In the genomic region with DNA sequence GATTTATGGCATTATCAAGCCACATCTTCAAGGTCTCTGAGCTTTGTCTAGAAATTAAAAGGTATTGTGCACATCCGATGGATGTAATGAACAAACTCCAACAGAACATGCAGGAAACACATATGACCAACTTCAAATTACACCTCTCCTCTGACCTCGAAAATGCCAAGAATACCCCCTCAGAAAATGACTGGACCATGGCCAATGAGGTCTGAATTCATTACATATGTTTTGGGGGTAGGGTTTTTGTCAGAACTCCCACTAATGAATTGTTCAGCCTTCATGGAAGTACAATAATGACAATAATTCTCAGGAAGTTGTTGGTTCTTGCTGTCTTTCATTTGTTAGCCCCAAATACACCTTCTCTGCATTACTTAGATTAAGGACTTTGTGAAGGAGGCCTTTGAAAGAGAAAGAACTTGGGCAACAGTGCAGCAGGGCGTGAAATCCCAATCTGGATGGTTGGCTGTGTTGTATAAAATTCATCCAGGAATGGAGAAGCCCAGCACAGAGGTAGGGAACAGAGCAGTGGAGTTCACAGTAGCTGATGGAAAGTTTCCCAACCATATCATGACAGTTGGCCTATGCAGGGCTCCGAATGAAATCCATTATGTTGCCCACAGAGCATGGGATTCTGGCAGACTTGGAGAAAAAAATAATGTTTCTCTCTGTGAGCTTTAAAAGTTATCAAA, we compare ENCODE assay signal across 15 mouse cellular contexts.
DNase-seq lines count a peak whose midpoint lies in the region; ATAC-seq and TF ChIP-seq lines count a peak whose summit lies in the region.
"Had no signal": no experiment of that assay in that cellular context is flagged by ENCODE, and none has a peak within 500 bp of the region (broad histone marks: within the 10 kb centered on the region; RNA-seq: fewer than 3 reads in every experiment).

No protein-coding gene starts in this region.

- no peaks in the 10 kb centered on the region for H3K9me3 ChIP-seq in midbrain, embryonic 10.5 days (replicated peaks)
- no peaks in the 10 kb centered on the region for H3K9me3 ChIP-seq in midbrain, embryonic 11.5 days (ENCODE audit: control insufficient read depth, low read length)
- no peaks in the 10 kb centered on the region for H3K9me3 ChIP-seq in stomach, postnatal 0 days (ENCODE audit: control insufficient read depth, low read length)
- H3K9me3 ChIP-seq: forebrain, embryonic 10.5 days had no signal

- no peak overlapping the region for H3K4me2 ChIP-seq in midbrain, embryonic 11.5 days
- no peak overlapping the region for H3K4me2 ChIP-seq in stomach, postnatal 0 days (replicated peaks; ENCODE audit: low read depth)

- TF ChIP-seq EP300 in stomach, postnatal 0 days (optimal IDR thresholded peaks at IDR 0.05), result no peak

- no peak for TF ChIP-seq CTCF in stomach, postnatal 0 days (IDR thresholded peaks at IDR 0.05; ENCODE audit: low read depth)

- DNase-seq in midbrain, embryonic 10.5 days (ENCODE audit: low spot score), result no peak
- no peak for DNase-seq in midbrain, embryonic 11.5 days (ENCODE audit: low spot score, missing footprints)
- DNase-seq in cerebellum, adult 11-12 months, result peak; percentile 79
- peak; percentile 82 for DNase-seq in cerebellum, adult 9-11 months
- DNase-seq in stomach, postnatal 0 days (ENCODE audit: low spot score), result no peak
- DNase-seq in layer of hippocampus, adult 9-10 months (ENCODE audit: low spot score), result no peak
- DNase-seq: adrenal gland, adult 8-10 months; heart, adult 18-20 months; heart, postnatal 36 days; kidney, adult 11 months; liver; right cerebral cortex, postnatal 25 days had no signal

- H3K36me3 ChIP-seq in midbrain, embryonic 10.5 days, result no peaks in the 10 kb centered on the region
- H3K36me3 ChIP-seq in midbrain, embryonic 11.5 days (ENCODE audit: control insufficient read depth, insufficient read depth, low read length), result no peaks in the 10 kb centered on the region
- no peaks in the 10 kb centered on the region for H3K36me3 ChIP-seq in stomach, postnatal 0 days (ENCODE audit: control insufficient read depth, insufficient read depth, low read length)
- H3K36me3 ChIP-seq: forebrain, embryonic 10.5 days had no signal

- H3K9ac ChIP-seq in midbrain, embryonic 11.5 days (ENCODE audit: low read length), result no peak overlapping the region
- no peak overlapping the region for H3K9ac ChIP-seq in stomach, postnatal 0 days (ENCODE audit: low read length)

- H3K4me3 ChIP-seq in midbrain, embryonic 10.5 days, result no peak overlapping the region
- no peak overlapping the region for H3K4me3 ChIP-seq in midbrain, embryonic 11.5 days (ENCODE audit: low read depth, low read length)
- H3K4me3 ChIP-seq in stomach, postnatal 0 days (ENCODE audit: low read depth, low read length), result no peak overlapping the region
- H3K4me3 ChIP-seq: forebrain, embryonic 10.5 days had no signal

- no peak for ATAC-seq in midbrain, embryonic 11.5 days (ENCODE audit: low FRiP score)
- no peak for ATAC-seq in stomach, postnatal 0 days (ENCODE audit: low FRiP score, low TSS enrichment)
- no peak for ATAC-seq in CD4-positive, CD25-positive, alpha-beta regulatory T cell, adult 4 months
- ATAC-seq: lung, postnatal 0 days had no signal

- H3K4me1 ChIP-seq in midbrain, embryonic 10.5 days, result peaks cover 33% of the 10 kb centered on the region
- H3K4me1 ChIP-seq in midbrain, embryonic 11.5 days (ENCODE audit: control insufficient read depth, insufficient read depth, low read length), result peaks cover 14% of the 10 kb centered on the region
- H3K4me1 ChIP-seq in stomach, postnatal 0 days (replicated peaks; ENCODE audit: control insufficient read depth, insufficient read depth), result no peaks in the 10 kb centered on the region

- WGBS in midbrain, embryonic 10.5 days, result 68% methylated on average over 4 of the region's 4 CpGs
- WGBS in midbrain, embryonic 11.5 days, result 69% methylated on average over 4 of the region's 4 CpGs
- 78% methylated on average over 4 of the region's 4 CpGs for WGBS in stomach, postnatal 0 days

- peak overlapping the region; percentile 13; the same call in 1 of the 2 replicates for H3K27ac ChIP-seq in midbrain, embryonic 10.5 days (replicated peaks)
- H3K27ac ChIP-seq in midbrain, embryonic 11.5 days (ENCODE audit: low read depth, low read length), result no peak overlapping the region
- H3K27ac ChIP-seq in stomach, postnatal 0 days (replicated peaks), result no peak overlapping the region
- H3K27ac ChIP-seq: forebrain, embryonic 10.5 days had no signal

- H3K27me3 ChIP-seq in midbrain, embryonic 10.5 days (ENCODE audit: low read depth, poor library complexity, severe bottlenecking), result no peaks in the 10 kb centered on the region
- no peaks in the 10 kb centered on the region for H3K27me3 ChIP-seq in midbrain, embryonic 11.5 days (ENCODE audit: control insufficient read depth, insufficient read depth, low read length)
- no peaks in the 10 kb centered on the region for H3K27me3 ChIP-seq in stomach, postnatal 0 days (ENCODE audit: control insufficient read depth, insufficient read depth, low read length)

Comparison
In these comparisons a context has a peak if more than half of its experiments do, and no peak if none do; other contexts are left out.
1. DNase-seq: peak in cerebellum, adult 11-12 months (single experiment) and cerebellum, adult 9-11 months (single experiment); none in midbrain, embryonic 10.5 days (single experiment), midbrain, embryonic 11.5 days (single experiment), stomach, postnatal 0 days (single experiment) and layer of hippocampus, adult 9-10 months (single experiment).